Mouse (Mus musculus) liver, embryonic 14.5 days (tissue): ENCODE results near the gene Vmn2r83. TPM values are rescaled to one million over a fixed set of nuclear protein-coding genes. Genes with fewer than 3 reads are reported as not detected.

ENCODE experiments used
- ATAC-seq: fragments of 200-750 bp; cut with Nextera tagmentation; 2 replicates; pipeline ENCODE4 v1.8.0; 2017; ENCODE audit warnings: moderate number of reproducible peaks, mild to moderate bottlenecking, moderate library complexity; ENCODE audit not compliant: insufficient read depth
- DNase-seq, 3 experiments: peaks; one replicate each; pipeline ENCODE4 v3.0.0-alpha.2; 2012 to 2013; ENCODE audit warnings: low read depth in 3 of 3, low spot score in 3 of 3
- H3K27ac ChIP-seq: fragments of 300-500 bp; sonication (generic); 2 replicates; pipeline ENCODE4 v1.5.1; 2014; ENCODE audit warnings: moderate library complexity, mild to moderate bottlenecking, control low read depth, inconsistent platforms
- H3K27me3 ChIP-seq: fragments of 300-500 bp; sonication (generic); 2 replicates; pipeline ENCODE4 v1.6.1; 2014; ENCODE audit warnings: mild to moderate bottlenecking, low read length, moderate library complexity; ENCODE audit not compliant: control insufficient read depth, insufficient read depth
- H3K36me3 ChIP-seq: fragments of 300-500 bp; sonication (generic); replicated peaks from 2 replicates; pipeline ENCODE4 v1.6.1; 2014; ENCODE audit warnings: low read depth; ENCODE audit not compliant: control insufficient read depth, insufficient read depth
- H3K4me1 ChIP-seq, 2 experiments: fragments of 200-500 bp in 1 of 2; fragments of 300-500 bp in 1 of 2; sonication (generic) in 1 of 2; replicated peaks; 2 replicates each; pipeline ENCODE4 v1.6.1; 2012 to 2014; ENCODE audit warnings: antibody characterized with exemption in 1 of 2, inconsistent platforms in 1 of 2, low read length in 1 of 2; ENCODE audit not compliant: control insufficient read depth in 2 of 2, insufficient read depth in 2 of 2
- H3K4me2 ChIP-seq: fragments of 300-500 bp; sonication (generic); 2 replicates; pipeline ENCODE4 v1.6.1; 2014; ENCODE audit warnings: low read depth, mild to moderate bottlenecking, control low read depth, moderate library complexity
- H3K4me3 ChIP-seq, 2 experiments: fragments of 200-500 bp in 1 of 2; fragments of 300-500 bp in 1 of 2; sonication (generic) in 1 of 2; 2 replicates each; pipeline ENCODE4 v1.5.1; 2012 to 2014; ENCODE audit warnings: low read depth in 2 of 2, low read length in 2 of 2, mild to moderate bottlenecking in 2 of 2, control low read depth in 1 of 2, inconsistent platforms in 1 of 2, moderate library complexity in 1 of 2; ENCODE audit not compliant: insufficient read depth in 1 of 2
- H3K9ac ChIP-seq: fragments of 300-500 bp; sonication (generic); replicated peaks from 2 replicates; pipeline ENCODE4 v1.6.1; 2014; ENCODE audit warnings: mild to moderate bottlenecking, control low read depth, moderate library complexity
- H3K9me3 ChIP-seq: fragments of 300-500 bp; sonication (generic); 2 replicates; pipeline ENCODE4 v1.6.1; 2016; ENCODE audit warnings: low read length, mixed read lengths; ENCODE audit not compliant: control insufficient read depth
- CTCF ChIP-seq: IDR thresholded peaks from 2 replicates; pipeline ENCODE4 v1.5.1; 2016; ENCODE audit warnings: antibody characterized with exemption, low read depth, control low read depth
- EP300 ChIP-seq: IDR thresholded peaks from 2 replicates; pipeline ENCODE4 v1.6.1; 2016; ENCODE audit warnings: antibody characterized with exemption, low read depth
- WGBS: fragments of 180-500 bp; shearing (Covaris S2); extraction: QIAGEN DNeasy Blood & Tissue Kit; methylation state at CpG from one replicate; pipeline ENCODE4 v1.1.7; 2014; ENCODE audit not compliant: insufficient replicate concordance; 5-methylcytosine and 5-hydroxymethylcytosine counted together
- polyA plus RNA-seq, 2 experiments: library from polyadenylated mRNA; depleted of rRNA in 1 of 2; stranded (reverse) in 1 of 2; unstranded in 1 of 2; fragments of >200 nt; fragmentation: Nextera tagmentation in 1 of 2; extraction: Ambion mirVana in 1 of 2; gene quantifications; 2 replicates each; pipeline versions ENCODE4 v1.2.1 to v1.2.3; 2012 to 2014

The Vmn2r83 gene
- polyA plus RNA-seq, 2 experiments, result not detected

- H3K36me3 ChIP-seq, result no peaks in the 10 kb centered on the region
- TF ChIP-seq EP300 (no peak), CTCF (peak; percentile 15; the same call in 1 of the 2 replicates)
- H3K27me3 ChIP-seq, result no peaks in the 10 kb centered on the region
- DNase-seq, result no peak
- H3K9me3 ChIP-seq, result no peaks in the 10 kb centered on the region
- H3K9ac ChIP-seq, result no peak overlapping the region
- no peak overlapping the region for H3K27ac ChIP-seq
- no peak overlapping the region for H3K4me2 ChIP-seq
- 63% methylated on average over 3 of the region's 3 CpGs for WGBS
- no peak for ATAC-seq
- H3K4me1 ChIP-seq, result no peaks in the 10 kb centered on the region; a peak in 1 of 4 replicates
- no peak overlapping the region for H3K4me3 ChIP-seq
These were observed 59.5 kb downstream of the Vmn2r83 start for GRCm38 (mm10) chr10:79528081-79528480.

- Histone ChIP-seq H3K4me1 (peaks cover 0 to 4% of the 10 kb centered on the region in 2 experiments; a peak in 3 of 4 replicates), H3K9ac (no peak overlapping the region)
- WGBS, result 66% methylated on average over 8 of the region's 8 CpGs
These were observed 61.7 kb downstream of the Vmn2r83 start for GRCm38 (mm10) chr10:79530241-79530640.

GRCm38 (mm10) chr10:79530721-79531120 is 62.2 kb downstream of the Vmn2r83 start:
- Histone ChIP-seq H3K4me2 (no peak overlapping the region), H3K36me3 (no peaks in the 10 kb centered on the region), H3K27ac (no peak overlapping the region), H3K9me3 (no peaks in the 10 kb centered on the region), H3K4me3 (no peak overlapping the region), H3K9ac (no peak overlapping the region), H3K4me1 (peaks cover 0 to 4% of the 10 kb centered on the region in 2 experiments; a peak in 3 of 4 replicates), H3K27me3 (no peaks in the 10 kb centered on the region)
- TF ChIP-seq CTCF (no peak), EP300 (no peak)
- DNase-seq (no peak), ATAC-seq (no peak)
- 80% methylated on average over 13 of the region's 13 CpGs for WGBS

More at GRCm38 (mm10) chr10:79530241-79530640, 61.7 kb downstream of the Vmn2r83 start:
- H3K4me2 ChIP-seq, result no peak overlapping the region
- ATAC-seq (no peak), DNase-seq (no peak)
- H3K27me3 ChIP-seq, result no peaks in the 10 kb centered on the region
- TF ChIP-seq EP300 (no peak), CTCF (no peak)
- no peak overlapping the region for H3K27ac ChIP-seq
- H3K36me3 ChIP-seq, result no peaks in the 10 kb centered on the region
- H3K9me3 ChIP-seq, result no peaks in the 10 kb centered on the region
- no peak overlapping the region for H3K4me3 ChIP-seq

- H3K9ac ChIP-seq, result no peak overlapping the region
- DNase-seq (no peak), ATAC-seq (no peak)
- no peaks in the 10 kb centered on the region for H3K36me3 ChIP-seq
- no peaks in the 10 kb centered on the region for H3K27me3 ChIP-seq
- no peak overlapping the region for H3K4me3 ChIP-seq
- no peak overlapping the region for H3K27ac ChIP-seq
- 72% methylated on average over 3 of the region's 3 CpGs for WGBS
- H3K4me2 ChIP-seq, result no peak overlapping the region
- TF ChIP-seq CTCF (no peak), EP300 (no peak)
- peaks cover 0 to 4% of the 10 kb centered on the region in 2 experiments; a peak in 3 of 4 replicates for H3K4me1 ChIP-seq
- no peaks in the 10 kb centered on the region for H3K9me3 ChIP-seq
These were observed 63.1 kb downstream of the Vmn2r83 start for GRCm38 (mm10) chr10:79531593-79531992.

GRCm38 (mm10) chr10:79532678-79533077 is 64.1 kb downstream of the Vmn2r83 start:
- DNase-seq (no peak), ATAC-seq (no peak)
- Histone ChIP-seq H3K4me3 (peak overlapping the region; percentile 59 to 60), H3K27me3 (no peaks in the 10 kb centered on the region), H3K36me3 (no peaks in the 10 kb centered on the region), H3K9ac (no peak overlapping the region), H3K4me2 (peak overlapping the region; percentile 86), H3K9me3 (no peaks in the 10 kb centered on the region), H3K4me1 (peaks cover 0 to 4% of the 10 kb centered on the region in 2 experiments; a peak in 3 of 4 replicates), H3K27ac (no peak overlapping the region)
- WGBS, result 40% methylated on average over 3 of the region's 3 CpGs
- no peak for TF ChIP-seq EP300
- TF ChIP-seq CTCF, result no peak
